Mouse (Mus musculus) forebrain, embryonic 11.5 days (tissue): ENCODE data around the gene Reck. TPM values are rescaled to one million over a fixed set of nuclear protein-coding genes. Genes with fewer than 3 reads are reported as not detected.

Source experiments
- ATAC-seq: fragments of 200-750 bp; cut with Nextera tagmentation; replicated peaks from 2 replicates; pipeline ENCODE4 v1.8.0; 2017; ENCODE audit warnings: moderate TSS enrichment; ENCODE audit not compliant: low FRiP score
- DNase-seq: peaks from one replicate; pipeline ENCODE4 v3.0.0-alpha.2; 2017; ENCODE audit warnings: low spot score
- H3K27ac ChIP-seq: fragments of 300-500 bp; sonication (generic); 2 replicates; pipeline ENCODE4 v1.5.1; 2014; ENCODE audit warnings: low read depth, low read length
- H3K27me3 ChIP-seq: fragments of 300-500 bp; sonication (generic); 2 replicates; pipeline ENCODE4 v1.6.1; 2014; ENCODE audit warnings: mild to moderate bottlenecking, low read length, mixed read lengths; ENCODE audit not compliant: control insufficient read depth, insufficient read depth
- H3K36me3 ChIP-seq: fragments of 300-500 bp; sonication (generic); 2 replicates; pipeline ENCODE4 v1.6.1; 2014; ENCODE audit warnings: mild to moderate bottlenecking, low read length, moderate library complexity, mixed read lengths; ENCODE audit not compliant: control insufficient read depth, insufficient read depth
- H3K4me1 ChIP-seq: fragments of 300-500 bp; sonication (generic); replicated peaks from 2 replicates; pipeline ENCODE4 v1.6.1; 2014; ENCODE audit warnings: low read length, mixed read lengths; ENCODE audit not compliant: control insufficient read depth, insufficient read depth
- H3K4me2 ChIP-seq: fragments of 300-500 bp; sonication (generic); 2 replicates; pipeline ENCODE4 v1.6.1; 2014; ENCODE audit warnings: low read depth, mild to moderate bottlenecking, low read length, moderate library complexity, mixed read lengths; ENCODE audit not compliant: severe bottlenecking
- H3K4me3 ChIP-seq: fragments of 300-500 bp; sonication (generic); 2 replicates; pipeline ENCODE4 v1.5.1; 2014; ENCODE audit warnings: low read depth, low read length
- H3K9ac ChIP-seq: fragments of 300-500 bp; sonication (generic); 2 replicates; pipeline ENCODE4 v1.6.1; 2014; ENCODE audit warnings: low read length
- H3K9me3 ChIP-seq: fragments of 300-500 bp; sonication (generic); 2 replicates; pipeline ENCODE4 v1.6.1; 2016; ENCODE audit warnings: low read length, mixed read lengths; ENCODE audit not compliant: control insufficient read depth
- WGBS: fragments of 180-500 bp; shearing (Covaris S2); extraction: QIAGEN DNeasy Blood & Tissue Kit; methylation state at CpG from one replicate; pipeline ENCODE4 v1.1.7; 2014; 5-methylcytosine and 5-hydroxymethylcytosine counted together
- polyA plus RNA-seq: library from polyadenylated mRNA; unstranded; fragments of >200 nt; fragmentation: Nextera tagmentation; extraction: Ambion mirVana; gene quantifications from 2 replicates; pipeline ENCODE4 v1.2.1, GENCODE M21; 2014

Reck gene
- polyA plus RNA-seq = 11.3 and 11.8 TPM in 2 replicates

DNA sequence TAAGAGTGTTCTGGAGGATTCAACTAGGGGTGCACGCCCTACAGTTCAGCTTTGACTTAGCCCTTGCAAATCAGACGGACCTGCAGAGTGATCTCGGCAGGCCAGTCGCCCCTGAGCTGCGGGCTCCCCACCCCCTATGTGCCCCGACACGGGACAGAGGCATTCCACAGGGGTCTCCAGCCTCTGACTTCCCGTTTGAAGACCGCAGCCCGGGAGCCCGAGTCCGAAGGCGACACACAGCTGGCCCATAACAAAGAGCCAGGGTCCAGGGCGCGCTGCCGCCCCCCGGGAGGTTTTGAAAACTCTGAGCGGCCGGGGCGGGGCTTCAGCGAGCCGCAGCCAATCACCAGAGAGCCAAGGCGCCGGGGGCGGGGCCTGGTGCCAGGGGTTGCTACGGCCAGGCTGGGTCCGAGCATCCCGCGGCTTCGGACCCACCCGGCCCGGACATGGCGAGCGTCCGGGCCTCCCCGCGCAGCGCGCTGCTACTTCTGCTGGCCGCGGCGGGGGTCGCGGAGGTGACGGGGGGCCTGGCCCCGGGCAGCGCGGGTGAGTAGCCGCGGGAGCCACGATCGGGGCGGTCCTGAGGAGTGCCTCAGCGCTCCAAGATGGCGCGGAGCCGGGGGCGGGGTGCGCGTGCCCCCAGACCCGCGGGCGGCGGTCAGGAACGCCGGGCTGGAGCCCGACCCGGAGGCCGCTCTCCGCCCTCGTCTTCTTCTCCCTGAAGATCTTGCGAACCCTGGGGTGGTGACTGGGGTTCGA is at the start of gene Reck:
TSS of gene Reck (plus strand) at position 371 of the 759 bp plus-strand sequence.
- DNase-seq = peak; percentile 95
- Histone ChIP-seq H3K9me3 (no peaks in the 10 kb centered on the region), H3K9ac (peak within 1 kb of the TSS; percentile 84), H3K27me3 (no peaks in the 10 kb centered on the region), H3K27ac (peak within 1 kb of the TSS; percentile 60; the same call in 1 of the 2 replicates), H3K4me3 (peak within 1 kb of the TSS; percentile 90), H3K36me3 (no peaks in the 10 kb centered on the region), H3K4me1 (peaks cover 2% of the 10 kb centered on the region; the same call in 1 of the 2 replicates), H3K4me2 (peak within 1 kb of the TSS; percentile 97)
- WGBS = under 1% methylated on average over 65 of the region's 73 CpGs
- peak; percentile 93 for ATAC-seq

DNA sequence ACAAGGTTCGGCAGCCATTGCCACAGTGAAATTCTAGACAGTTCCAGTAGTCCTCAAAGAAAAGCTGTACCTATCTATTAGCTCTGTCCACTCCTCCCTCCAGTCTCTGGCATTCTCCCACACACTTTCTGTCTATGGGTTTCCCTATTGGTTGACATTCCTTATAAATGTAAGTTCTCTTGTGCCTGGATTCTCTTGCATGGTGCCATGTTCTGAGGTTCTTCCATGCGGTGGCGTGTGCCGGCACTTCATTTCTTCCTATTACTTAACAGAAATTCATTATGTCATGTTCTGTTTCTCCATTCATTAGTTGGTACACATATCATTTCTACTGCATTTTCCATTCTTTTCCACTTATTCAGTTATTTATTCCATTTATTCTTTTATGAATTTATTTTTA is 46.5 kb upstream of the Reck start:
- no peak for ATAC-seq
- no peaks in the 10 kb centered on the region for H3K9me3 ChIP-seq
- no peaks in the 10 kb centered on the region for H3K27me3 ChIP-seq
- no peak overlapping the region for H3K9ac ChIP-seq
- no peak overlapping the region for H3K4me3 ChIP-seq
- H3K4me2 ChIP-seq = no peak overlapping the region
- peak; percentile 28 for DNase-seq
- H3K27ac ChIP-seq = no peak overlapping the region
- no peaks in the 10 kb centered on the region for H3K36me3 ChIP-seq
- H3K4me1 ChIP-seq = no peaks in the 10 kb centered on the region
- WGBS = 95% methylated on average over 4 of the region's 4 CpGs

GRCm38 (mm10) chr4:43832031-43832430 is 43.3 kb upstream of the Reck start:
- no peak overlapping the region for H3K9ac ChIP-seq
- no peak overlapping the region for H3K4me2 ChIP-seq
- no peaks in the 10 kb centered on the region for H3K36me3 ChIP-seq
- DNase-seq = peak; percentile 50
- H3K4me3 ChIP-seq = no peak overlapping the region
- H3K27ac ChIP-seq = no peak overlapping the region
- H3K27me3 ChIP-seq = no peaks in the 10 kb centered on the region
- no peak for ATAC-seq
- WGBS = 70% methylated on average over 5 of the region's 5 CpGs
- no peaks in the 10 kb centered on the region for H3K9me3 ChIP-seq
- H3K4me1 ChIP-seq = no peaks in the 10 kb centered on the region

DNA sequence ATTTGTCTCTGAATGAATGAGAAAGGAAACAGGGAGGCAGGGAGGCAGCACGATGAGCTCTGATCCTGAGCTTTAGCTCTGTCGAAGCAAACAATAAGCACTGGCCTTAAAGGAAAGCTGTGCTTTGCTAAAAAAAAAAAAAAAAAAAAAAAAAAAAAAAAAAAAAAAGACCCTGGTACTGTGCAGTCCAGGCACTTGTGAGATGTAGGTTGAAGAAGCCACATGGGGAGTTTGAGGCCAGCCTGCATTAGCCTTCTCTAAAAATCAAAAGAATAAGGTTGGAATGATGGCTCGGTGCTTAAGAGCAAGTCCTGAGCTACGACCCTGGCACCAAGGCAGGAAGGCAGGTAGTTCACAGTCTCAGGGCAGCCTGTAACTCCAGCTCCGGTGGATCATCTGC is 41.6 kb upstream of the Reck start:
- H3K27me3 ChIP-seq = no peaks in the 10 kb centered on the region
- no peak overlapping the region for H3K4me2 ChIP-seq
- ATAC-seq (no peak), DNase-seq (peak; percentile 29)
- H3K36me3 ChIP-seq = no peaks in the 10 kb centered on the region
- WGBS = 72% methylated on average over 5 of the region's 5 CpGs
- no peak overlapping the region for H3K4me3 ChIP-seq
- no peaks in the 10 kb centered on the region for H3K4me1 ChIP-seq
- no peak overlapping the region for H3K27ac ChIP-seq
- no peak overlapping the region for H3K9ac ChIP-seq
- no peaks in the 10 kb centered on the region for H3K9me3 ChIP-seq

DNA sequence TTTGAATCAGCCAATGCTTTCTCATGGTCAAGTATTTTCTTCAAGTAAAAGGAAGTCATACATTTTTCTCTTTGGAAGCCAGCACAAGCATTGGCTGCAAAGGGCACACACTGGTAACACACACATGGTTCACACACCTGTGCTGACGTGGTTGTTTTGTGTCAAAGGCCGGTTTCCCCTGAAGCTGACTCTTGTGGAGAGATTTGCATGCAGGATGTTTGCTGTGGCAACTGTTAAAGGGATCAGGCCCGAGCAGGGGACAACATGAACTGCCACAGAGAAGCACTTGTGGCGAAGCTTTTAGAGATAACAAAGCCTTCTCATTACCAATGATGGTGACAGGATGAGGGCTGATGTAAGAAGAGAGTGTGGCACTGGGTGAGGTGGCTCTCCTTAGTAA is 40.6 kb upstream of the Reck start:
- no peak for ATAC-seq
- WGBS = 69% methylated on average over 4 of the region's 4 CpGs
- no peak overlapping the region for H3K4me2 ChIP-seq
- no peak overlapping the region for H3K9ac ChIP-seq
- no peaks in the 10 kb centered on the region for H3K9me3 ChIP-seq
- no peak overlapping the region for H3K27ac ChIP-seq
- H3K27me3 ChIP-seq = no peaks in the 10 kb centered on the region
- no peak overlapping the region for H3K4me3 ChIP-seq
- H3K4me1 ChIP-seq = no peaks in the 10 kb centered on the region
- no peak for DNase-seq
- H3K36me3 ChIP-seq = no peaks in the 10 kb centered on the region

DNA sequence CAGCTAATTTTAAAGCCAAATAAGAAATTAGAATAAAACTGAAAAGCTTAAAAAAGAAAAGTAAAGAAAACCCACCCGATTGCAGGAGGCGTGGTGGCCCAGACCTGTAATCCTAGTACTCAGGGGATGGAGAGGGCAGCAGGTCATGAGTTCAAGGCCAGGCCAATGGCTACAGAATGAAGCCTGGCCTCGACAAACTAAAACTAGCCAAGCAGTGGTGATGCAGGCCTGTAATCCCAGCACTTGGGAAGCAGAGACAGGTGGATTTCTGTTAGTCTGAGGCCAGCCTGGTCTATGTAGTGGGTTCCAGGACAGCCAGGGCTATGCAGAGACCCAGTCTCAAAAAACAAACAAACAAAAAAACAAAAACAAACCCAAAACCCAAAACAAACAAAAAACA is 37.0 kb upstream of the Reck start:
- no peak overlapping the region for H3K4me2 ChIP-seq
- H3K36me3 ChIP-seq = no peaks in the 10 kb centered on the region
- no peaks in the 10 kb centered on the region; the same call in 1 of the 2 replicates for H3K9me3 ChIP-seq
- no peak overlapping the region for H3K4me3 ChIP-seq
- DNase-seq = no peak
- H3K4me1 ChIP-seq = no peaks in the 10 kb centered on the region
- no peak overlapping the region for H3K9ac ChIP-seq
- H3K27ac ChIP-seq = no peak overlapping the region
- 79% methylated on average over 3 of the region's 3 CpGs for WGBS
- no peaks in the 10 kb centered on the region for H3K27me3 ChIP-seq
- ATAC-seq = no peak

DNA sequence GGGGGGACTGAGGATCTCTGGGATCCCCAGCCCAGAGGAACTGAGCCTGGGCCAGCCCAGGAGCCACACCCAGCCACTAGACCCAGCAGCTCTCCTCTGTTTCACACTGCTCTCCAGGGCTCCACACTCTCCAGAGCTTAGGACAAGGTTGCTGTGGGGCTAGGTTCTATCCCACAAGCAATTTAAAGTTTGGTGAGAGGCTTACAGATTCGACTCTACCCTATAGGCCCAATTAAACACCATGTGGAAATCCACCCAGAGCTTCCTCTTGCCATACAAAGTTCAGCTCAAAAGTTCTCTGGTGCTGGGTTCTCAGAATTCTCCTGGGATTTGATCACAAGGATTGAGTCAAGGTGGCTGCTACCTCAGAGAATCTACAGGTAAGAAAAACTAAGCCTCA is 35.2 kb upstream of the Reck start, which contains the start of gene Olfr157:
TSS of gene Olfr157 (minus strand) at position 101 of the 400 bp plus-strand sequence.
- 67% methylated on average over 1 of the region's 1 CpGs for WGBS
- Histone ChIP-seq H3K36me3 (no peaks in the 10 kb centered on the region), H3K27me3 (no peaks in the 10 kb centered on the region), H3K27ac (no peak within 1 kb of the TSS), H3K9ac (no peak within 1 kb of the TSS), H3K4me1 (no peaks in the 10 kb centered on the region), H3K4me2 (no peak within 1 kb of the TSS), H3K9me3 (no peaks in the 10 kb centered on the region; the same call in 1 of the 2 replicates), H3K4me3 (no peak within 1 kb of the TSS)
- ATAC-seq (no peak), DNase-seq (no peak)

GRCm38 (mm10) chr4:43851265-43851664 is 24.1 kb upstream of the Reck start, which contains the start of gene Olfr155:
Gene Olfr155, plus strand, starts transcription at chr4:43851565.
- DNase-seq (peak; percentile 8), ATAC-seq (no peak)
- Histone ChIP-seq H3K36me3 (no peaks in the 10 kb centered on the region), H3K4me3 (no peak within 1 kb of the TSS), H3K9me3 (no peaks in the 10 kb centered on the region), H3K9ac (no peak within 1 kb of the TSS), H3K4me1 (no peaks in the 10 kb centered on the region), H3K27me3 (no peaks in the 10 kb centered on the region), H3K27ac (no peak within 1 kb of the TSS), H3K4me2 (no peak within 1 kb of the TSS)
- WGBS = 86% methylated on average over 6 of the region's 6 CpGs

DNA sequence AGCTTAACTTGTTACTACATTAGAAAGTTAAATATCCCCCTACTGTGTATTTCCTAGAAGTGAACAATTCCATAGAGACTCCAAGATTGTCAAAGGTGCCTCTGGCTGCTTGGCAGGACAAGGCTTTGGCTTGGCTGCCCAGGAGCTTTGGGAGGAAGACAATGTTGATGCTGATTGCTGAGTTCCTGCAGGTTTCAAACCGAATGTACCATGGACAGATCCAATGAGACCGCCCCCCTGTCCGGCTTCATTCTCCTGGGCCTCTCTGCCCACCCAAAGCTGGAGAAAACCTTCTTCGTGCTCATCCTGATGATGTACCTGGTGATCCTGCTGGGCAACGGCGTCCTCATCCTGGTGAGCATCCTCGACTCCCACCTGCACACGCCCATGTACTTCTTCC is 21.2 kb upstream of the Reck start:
- DNase-seq (peak; percentile 37), ATAC-seq (no peak)
- Histone ChIP-seq H3K36me3 (no peaks in the 10 kb centered on the region), H3K4me1 (no peaks in the 10 kb centered on the region), H3K9ac (no peak overlapping the region), H3K27ac (no peak overlapping the region), H3K4me2 (no peak overlapping the region), H3K27me3 (no peaks in the 10 kb centered on the region), H3K4me3 (no peak overlapping the region), H3K9me3 (no peaks in the 10 kb centered on the region)
- 76% methylated on average over 8 of the region's 8 CpGs for WGBS
